Mouse (Mus musculus) layer of hippocampus, adult 9-10 months (tissue): ENCODE measurements around the gene Ephb2.

Experiments
- DNase-seq: peaks from one replicate; pipeline ENCODE4 v3.0.0; 2022; ENCODE audit warnings: low spot score

Ephb2 gene

DNA sequence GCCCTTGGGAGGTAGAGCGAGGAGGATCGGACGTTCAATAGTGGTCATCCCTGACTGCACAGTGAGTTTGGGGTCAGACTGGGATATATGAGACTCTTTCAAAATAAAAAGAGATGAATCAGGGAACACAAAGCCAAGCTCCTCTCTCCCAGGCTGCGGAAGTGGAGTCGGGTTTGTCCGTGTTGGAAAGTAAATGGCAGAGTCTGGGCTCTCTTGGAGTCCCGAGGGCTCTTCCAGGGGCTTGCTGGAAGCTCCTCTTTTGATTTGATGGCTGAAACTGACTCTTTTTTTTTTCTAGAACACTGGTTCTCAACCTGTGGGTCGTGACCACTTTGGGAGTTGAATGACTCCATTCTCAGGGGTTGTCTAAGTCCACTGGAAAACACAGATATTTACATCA is 185.5 kb downstream of the Ephb2 start:
- DNase-seq = no peak

DNA sequence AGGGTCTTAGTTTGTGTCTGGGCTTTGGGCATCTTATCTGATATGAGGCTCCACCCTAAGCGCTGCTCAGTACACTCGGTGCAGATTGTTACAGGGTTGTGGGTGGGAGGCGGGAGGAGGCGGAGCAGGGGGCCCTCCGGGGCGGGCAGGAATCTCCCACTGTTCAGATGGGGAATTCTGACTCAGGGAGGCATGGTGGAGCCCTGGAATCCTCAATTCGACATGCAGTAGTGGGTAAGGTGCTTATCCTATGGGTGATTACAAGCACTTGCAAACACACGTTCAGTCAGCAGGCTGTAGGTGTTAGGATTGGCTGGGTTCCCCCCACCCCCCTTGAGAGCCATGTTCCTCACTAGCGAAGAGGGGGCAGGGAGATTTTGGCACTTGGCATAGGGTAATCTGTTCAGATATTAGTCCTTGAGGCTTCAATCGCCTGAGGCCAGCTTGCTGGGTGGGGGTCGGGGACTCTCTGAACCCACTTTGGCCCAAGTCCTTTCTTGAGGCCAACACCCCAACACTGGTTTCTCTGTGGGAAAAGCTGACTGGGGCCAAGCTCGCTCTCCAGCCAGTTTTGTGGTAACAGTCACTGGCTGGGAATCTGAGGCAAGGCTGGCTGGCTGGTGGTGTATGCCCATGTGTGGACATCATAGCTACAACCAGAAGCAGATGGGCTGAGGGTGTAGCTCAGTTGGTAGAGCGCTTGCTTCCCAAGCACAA is 186.2 kb downstream of the Ephb2 start:
- DNase-seq = no peak

DNA sequence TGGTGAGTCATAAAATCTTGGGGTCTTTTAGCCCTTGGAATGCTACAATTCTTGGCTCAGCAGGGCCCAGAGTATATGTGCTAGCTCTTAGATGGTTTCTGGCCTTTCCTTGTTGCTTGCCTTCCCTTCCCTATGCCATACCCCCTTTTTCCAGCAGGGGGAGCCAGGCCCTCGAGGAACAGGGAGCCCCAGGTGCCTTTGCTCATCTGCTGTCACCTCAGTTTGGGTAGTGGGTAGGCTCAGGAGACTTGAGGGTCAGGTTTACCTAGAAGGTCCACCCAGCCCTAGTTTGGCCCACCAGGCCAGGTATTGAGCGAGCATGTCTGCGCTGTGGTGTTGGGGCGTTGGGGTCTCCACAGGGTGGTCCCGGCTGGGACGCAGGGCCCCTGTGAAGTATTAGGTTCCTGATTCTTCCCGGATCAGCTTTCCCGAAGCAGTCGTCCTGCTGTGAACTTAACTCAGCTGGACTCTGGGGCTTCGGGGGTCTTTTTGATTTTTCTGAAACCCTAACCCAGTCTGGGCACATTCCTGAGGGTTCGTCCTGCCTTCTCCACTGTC is 186.8 kb downstream of the Ephb2 start:
- peak; percentile 79 for DNase-seq

DNA sequence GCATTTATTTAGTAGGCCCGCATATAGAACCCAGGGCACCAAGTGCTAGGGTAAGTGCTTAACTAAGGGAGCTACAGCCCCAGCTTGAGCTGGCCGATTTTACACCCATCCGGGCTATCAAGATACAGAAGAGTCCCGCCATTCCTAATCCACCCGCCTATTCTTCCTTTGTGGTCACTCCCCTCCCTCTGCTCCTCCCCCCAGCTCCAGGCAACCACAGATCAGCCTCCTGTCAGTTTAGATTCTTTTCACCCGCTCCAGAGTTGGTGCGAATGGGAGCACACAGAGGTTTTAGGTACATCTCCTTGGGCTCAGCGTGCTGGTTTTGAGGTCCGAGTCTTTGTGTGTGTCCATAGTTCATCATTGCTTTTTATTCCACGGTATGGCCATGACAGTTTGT is 196.9 kb downstream of the Ephb2 start:
- DNase-seq = no peak

DNA sequence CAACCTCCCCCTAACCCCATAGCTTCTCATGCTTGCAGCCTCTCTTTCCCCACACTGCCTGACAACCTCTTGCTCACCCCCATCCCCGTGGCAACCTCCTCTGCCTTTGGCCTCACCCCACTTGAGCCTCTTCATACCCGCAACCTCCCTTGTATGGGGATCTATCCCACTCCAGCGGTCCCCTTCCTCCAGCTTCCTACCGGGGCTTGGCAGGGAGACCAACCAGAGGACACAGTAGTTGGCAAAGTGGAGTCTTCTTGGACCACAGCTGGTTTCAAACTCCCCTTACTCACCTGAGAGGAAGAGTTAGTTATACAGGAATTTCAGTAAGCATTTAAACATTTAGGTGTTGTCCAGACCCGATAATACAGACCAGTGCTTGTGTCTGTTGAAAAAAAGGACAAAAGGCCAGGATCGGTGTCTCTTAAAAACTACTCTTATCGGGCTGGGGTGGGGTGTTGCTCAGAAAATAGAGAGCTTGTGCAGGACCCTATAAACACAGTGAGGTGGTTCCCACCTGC is 197.5 kb downstream of the Ephb2 start:
- no peak for DNase-seq

DNA sequence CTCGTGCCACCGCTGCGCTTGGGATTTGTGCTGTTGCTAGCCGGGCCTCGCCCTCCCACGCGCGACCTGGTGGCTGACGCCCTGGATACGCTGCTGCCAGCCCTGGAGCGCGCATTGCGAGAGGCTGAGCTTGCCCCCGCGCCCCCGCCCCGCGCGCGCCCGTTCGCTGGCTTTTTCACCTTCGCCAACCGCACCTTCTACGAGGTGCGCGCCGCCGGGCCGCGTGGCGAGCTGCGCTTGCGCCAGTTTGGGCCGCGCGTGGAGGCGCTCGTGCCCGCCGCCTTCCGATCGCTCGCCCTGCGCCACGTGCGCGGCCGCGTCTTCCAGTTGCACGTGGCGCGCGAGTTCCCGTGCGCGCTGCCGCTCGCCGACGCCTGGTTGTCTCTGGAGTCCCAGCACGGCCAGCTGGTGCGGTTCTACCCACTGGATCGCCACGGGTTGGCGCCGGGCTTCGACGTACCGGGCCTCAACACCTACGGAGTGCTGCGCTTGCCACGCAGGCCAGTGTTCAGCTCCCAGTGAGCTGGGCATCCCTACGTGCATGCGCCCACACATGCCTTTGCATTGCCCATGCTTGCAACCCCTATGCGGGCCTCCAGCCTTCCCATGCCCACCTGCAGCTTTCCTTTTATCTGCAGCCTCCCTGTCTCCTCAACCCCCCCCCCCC is 198.1 kb downstream of the Ephb2 start:
- DNase-seq = no peak

DNA sequence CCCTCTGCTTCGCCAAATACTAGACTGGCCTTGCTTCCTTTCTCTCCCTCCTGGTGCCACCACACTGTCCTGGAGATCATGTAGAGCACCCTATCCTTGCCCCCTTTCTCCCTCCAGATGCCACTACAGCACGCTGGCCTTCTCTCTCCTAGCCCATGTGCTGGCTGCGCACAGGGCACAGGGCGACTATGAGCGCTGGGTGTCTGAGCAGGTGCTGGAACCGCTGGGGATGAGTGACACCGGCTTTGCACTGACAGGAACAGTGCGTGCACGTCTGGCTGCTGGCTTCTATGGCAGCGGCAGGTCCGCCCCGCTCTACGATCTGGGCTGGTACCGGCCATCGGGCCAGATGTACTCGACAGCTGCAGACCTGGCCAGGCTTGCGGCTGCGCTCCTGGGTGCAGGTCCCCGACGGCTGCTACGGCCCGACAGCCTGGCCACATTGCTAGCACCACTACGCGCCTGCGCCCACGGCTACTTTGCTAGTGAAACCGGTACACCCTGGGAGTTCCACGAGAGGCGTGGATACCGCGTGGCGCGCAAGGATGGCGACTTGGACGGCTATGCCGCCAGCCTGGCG is 198.7 kb downstream of the Ephb2 start:
- DNase-seq = no peak

DNA sequence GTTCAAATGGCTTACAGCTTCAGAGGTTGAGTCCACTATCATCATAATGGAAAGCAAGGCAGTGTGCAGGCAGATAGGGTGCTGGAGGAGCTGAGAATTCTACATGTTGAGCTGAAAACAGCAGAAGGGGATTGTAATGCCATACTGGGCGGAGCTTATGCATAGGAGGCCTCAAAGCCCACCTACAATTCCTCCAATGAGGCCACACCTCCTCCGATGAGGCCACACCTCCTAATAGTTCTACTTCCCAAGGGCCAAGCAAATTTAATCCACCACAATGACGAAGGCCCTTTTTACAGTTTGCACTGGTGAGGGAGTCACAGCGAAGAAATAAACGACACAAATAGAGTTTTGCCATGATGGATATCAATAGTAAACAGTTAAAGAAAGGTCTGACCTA is 199.3 kb downstream of the Ephb2 start:
- DNase-seq = no peak

DNA sequence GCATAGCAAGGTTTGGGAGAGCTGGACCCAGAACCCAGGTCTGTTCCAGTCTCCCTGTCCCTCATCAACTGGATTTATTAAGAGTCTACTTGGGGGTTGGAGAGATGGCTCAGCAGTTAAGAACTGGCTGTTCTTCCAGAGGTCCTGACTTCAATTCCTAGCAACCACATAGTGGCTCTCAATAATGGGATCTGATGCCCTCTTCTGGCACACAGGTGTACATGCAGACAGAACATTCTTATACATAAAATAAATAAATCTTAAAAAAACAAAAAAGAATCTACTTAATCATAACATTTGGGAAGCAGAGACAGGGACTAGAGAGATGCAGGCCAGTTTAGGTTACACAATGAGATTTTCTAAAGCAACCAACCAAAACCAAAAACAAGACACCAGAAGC is 199.8 kb downstream of the Ephb2 start:
- DNase-seq = no peak

DNA sequence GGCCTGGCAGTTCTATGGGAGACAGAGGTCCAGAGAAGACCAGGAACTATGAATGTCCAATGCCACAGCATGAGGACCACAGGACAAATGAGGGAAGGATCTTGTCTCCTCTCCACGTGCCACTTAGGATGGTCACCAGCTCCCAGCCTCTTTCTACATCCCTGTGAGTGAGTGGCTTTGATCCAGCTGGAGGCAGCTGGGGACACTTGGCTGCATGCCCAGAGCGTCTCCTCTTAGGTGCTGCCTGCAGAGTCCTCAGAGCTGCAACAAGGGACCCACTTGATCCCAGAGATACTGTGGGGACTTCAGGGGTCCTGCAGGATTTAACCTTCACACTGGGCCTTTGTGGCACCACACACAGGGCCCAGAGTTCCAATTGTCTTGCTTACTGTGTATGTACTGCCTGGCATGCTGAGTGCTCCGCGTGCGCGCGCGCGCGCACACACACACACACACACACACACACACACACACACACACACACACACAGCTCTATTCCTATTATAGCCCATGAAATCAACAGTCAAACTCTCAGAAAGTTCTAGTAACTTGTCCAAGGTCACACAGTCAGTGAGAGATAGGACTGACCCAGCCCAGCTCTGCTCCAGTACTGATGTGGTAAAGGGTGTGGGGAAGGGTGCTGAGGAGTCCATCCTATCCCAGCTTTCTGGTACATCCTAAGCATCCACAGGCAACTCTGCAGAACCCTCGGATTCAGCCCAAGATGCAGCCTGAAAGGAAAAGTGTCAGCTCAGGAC is 204.4 kb downstream of the Ephb2 start:
- DNase-seq = no peak

DNA sequence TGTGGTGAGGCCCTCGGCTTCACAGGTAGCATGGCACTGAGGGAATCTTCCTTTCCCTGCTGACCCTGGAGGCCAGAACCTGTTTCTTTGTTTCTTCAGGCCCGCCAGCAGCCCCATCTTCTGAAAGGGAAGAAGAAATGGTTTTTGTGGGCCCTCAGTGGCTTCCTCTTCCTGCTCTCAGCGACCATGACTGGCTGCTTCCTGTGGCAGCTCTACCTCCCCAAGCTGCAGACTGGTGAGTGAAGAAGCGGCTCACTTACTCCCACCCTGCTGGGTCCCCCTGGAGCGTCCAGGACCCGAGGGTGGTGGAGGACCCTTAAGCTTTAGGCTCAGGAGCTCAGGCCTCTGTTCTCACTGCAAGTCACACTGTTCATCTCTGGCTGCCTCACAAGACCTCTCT is 209.2 kb downstream of the Ephb2 start:
- no peak for DNase-seq

DNA sequence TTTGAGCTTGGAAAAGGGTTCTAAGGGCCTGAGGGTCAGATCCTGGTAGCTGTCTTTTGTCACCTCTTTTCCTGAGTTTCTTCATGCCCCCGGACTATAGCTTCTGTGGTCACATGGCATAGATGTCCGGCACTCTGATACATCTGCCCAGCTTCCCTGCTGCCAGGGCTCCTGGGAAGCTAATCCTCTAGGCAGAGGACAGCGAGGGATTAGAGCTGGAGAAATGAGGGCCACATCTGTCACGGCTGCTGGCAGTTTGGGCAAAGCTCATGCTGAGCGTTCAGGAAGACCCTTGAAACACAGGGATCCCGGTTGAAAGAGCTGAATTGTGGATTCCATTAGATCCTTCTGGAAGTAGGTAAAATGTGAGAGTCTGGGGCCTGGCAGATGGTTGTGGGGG is 213.4 kb downstream of the Ephb2 start, which contains the start of gene Lactbl1:
TSS of gene Lactbl1 (plus strand) at position 234 of the 400 bp plus-strand sequence.
- no peak for DNase-seq

DNA sequence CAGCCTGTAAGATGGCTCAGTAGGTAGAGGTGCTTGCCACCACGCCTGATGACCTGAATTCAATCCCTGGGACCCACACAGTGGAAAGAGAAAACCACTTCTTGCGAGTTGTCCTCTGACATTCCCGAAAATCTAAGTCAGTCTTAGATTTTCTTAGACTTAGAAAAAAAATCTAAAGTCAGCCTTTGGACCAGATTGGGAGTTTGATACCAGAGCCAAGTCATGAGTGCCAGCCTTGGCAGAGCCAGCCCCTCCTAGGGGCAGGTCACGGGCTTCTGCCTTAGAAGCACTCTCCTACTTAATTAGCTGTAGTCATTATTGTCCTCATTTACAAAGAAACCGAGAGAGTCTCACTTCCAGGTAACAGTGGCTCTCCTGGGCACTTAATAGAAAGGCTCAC is 213.8 kb downstream of the Ephb2 start:
- DNase-seq = no peak

DNA sequence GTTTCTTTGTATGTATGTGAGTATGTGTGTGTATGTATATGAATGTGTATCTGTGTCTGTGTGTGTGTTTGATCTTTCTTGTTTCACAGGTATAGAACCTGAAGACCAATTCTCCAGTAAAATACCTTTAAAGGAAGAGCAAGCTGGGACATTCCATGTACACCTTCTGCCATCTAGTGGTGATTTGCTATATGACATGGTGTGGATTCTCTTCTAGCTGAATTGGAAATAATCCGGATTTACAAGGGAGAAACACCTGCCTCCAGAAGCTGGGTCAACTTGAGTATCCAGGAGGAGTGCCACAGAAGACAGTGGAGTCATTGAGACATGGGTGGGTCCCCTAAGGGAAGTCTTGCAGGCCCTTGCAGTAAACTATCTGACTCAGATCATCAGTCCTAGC is 214.5 kb downstream of the Ephb2 start:
- DNase-seq = no peak

DNA sequence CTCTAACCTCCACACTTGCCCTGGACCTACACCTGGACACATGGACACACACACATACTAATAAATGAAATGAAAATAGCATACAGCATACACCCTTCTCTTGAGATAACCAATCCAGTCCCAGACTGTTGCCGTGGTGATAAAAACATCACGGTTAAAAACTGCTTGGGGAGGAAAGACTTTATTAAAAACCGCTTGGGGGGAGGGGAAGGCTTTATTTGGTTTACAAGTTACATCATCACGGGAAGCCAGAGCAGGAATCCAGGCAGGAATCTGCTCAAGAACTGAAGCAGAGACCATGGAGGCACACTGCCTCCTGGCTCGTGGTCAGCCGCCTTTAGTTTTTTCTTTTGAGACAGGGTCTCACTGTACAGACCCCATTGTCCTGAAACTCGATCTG is 222.1 kb downstream of the Ephb2 start:
- no peak for DNase-seq

DNA sequence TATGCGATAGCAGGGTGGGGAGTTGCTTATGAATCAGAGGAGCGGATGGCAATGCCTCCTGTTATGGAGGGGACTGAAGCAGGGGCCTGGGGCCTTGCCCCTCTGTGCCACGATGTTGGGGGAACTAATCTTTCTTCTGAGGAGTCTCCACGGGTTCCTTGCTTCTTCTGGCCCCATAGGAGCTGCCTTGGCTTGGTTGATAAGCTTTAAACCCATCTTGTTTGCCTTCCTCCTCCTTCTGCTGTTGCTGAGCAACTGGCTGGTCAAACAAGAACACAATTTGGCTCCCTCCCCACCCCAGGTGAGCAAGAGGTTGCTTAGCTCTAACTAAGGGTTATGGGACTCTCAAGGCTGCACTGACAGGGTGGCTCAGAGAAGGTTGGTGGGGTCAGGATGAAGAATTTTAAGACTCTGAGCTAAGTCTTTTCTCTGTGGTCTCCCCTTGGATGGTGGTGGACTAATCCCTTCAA is 225.4 kb downstream of the Ephb2 start, which contains the start of gene Tex46:
TSS of gene Tex46 (plus strand) at position 51 of the 470 bp plus-strand sequence.
- DNase-seq = no peak

DNA sequence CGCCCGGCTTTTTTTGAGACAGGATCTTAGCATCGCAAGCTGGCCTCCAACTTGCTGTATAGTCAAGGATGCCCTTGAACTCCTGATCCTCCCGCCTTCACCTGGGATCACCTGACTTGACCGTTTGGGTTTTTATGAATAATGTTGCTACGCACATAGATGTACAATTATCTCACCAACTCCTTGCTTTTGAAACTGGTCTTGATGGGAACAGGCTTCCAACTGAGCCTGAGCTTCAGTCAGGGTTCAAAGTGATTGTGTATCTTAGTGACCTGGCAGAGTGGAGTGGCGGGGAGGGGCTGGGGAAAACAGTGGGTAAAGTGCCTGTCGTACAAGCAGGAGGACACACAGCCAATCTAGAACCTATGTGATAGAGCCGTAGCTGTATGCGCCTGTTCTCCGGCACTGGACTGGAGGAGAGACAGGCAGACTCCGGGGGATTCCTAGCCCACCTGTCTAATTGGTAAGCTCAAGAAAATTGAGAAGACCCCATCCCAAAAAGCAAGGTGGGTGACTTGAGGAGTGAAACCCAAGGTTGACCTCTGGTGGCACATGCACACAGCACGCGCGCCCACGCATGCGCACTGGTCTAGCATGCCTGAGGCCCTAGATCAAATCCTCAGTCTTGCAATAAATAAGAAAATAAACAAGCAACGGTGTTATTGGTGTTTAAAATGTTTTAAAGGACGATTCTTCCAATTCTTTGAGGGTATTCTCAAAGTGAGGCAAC is 229.9 kb downstream of the Ephb2 start:
- no peak for DNase-seq

DNA sequence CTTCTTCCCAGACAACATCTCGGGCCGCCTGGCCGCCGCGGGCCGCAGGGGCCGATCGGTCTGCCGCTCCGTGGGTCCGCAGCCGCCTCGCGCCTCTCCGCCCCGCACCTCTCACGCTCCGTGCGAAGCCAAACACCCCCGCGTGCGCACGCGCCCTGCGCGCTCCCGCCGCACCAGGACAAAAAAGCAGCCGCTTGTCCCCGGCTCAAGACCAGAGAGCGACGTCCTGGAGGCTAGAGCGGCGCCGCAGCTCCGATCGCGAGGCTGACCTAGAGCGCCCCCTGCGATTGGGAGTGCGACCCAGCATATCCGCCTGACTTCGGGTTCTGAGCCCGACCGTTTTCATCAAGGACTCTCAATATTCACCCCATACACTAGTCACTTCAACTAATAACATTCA is 233.2 kb downstream of the Ephb2 start, which contains the start of gene Kdm1a:
TSS of gene Kdm1a (minus strand) at position 156 of the 400 bp plus-strand sequence.
- DNase-seq = peak; percentile 78

DNA sequence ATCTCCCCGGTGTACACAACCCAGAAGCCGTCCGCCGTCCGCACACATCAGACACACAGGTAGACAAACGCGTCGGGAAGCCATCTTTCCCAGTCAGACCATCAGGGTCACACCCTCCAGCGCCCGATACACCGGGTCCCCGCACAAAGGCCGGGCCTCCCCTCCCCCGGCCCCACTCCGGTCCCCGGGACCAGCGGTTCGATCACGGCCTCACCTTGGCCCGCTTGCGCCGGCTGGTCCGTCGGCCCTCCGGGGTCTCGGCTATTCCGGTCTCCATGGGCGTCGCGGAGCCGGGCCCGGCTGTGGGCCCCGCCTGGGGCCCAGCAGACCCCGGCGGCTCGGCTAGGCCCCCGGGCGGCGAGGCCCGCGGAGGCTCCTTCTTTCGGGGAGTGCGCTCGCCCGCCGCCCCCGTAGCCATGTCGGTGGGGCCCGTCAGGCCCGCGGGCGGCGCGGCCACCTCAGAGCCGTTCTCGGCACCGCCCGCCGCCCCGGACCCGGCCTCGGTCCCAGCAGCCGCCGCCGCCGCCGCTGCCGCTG is 233.7 kb downstream of the Ephb2 start:
- DNase-seq = no peak

DNA sequence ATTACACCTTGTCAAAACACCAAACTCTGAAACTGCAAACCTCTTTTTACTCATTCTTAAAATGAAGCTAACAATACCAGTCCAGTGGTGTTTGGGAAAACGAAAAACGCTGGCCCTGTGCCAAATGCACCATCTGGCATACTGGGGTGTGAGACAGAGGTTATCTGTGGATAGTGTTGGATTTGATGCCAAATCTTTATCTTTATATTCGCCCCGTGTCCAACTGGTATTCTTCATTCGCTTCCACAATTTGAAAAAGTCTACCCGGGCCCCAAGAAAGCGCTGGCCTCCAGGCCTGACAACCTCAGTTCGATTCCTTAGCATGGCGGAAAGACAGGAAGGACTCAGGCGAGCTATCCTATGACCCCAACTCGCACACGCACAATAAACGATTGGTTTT is 234.3 kb downstream of the Ephb2 start:
- no peak for DNase-seq

DNA sequence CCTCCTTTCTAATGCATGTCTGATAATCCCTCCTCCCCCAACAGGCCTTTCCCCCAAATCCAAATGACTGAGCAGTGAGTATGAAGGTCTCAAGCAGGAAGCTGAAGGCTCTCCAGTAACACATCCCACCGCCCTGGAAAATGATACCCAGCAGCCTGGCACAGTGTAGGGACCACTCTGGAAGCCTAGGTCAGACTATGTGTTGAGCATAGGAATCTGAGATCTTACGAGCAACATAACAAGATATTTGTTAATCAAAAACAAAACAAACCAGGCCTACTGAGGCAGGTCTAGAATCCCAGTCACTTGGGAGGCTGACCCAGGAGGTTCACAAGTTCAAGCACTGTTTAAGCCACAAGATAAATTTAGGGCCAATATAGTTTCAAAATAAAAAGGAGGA is 235.3 kb downstream of the Ephb2 start:
- DNase-seq = no peak
